Mouse (Mus musculus): ENCODE results near the gene Ndufb5. TPM values are rescaled to one million over a fixed set of nuclear protein-coding genes. Genes with fewer than 3 reads are reported as not detected.
"Not testable (repeated sequence)": the region's sequence is repeated elsewhere in the genome, so short reads cannot be mapped to it uniquely, and the experiment has no call there.

Ndufb5 gene
- 281 and 302 TPM in 2 replicates for polyA plus RNA-seq (2016; fragmentation: Nextera tagmentation; extraction: Ambion mirVana)

DNA sequence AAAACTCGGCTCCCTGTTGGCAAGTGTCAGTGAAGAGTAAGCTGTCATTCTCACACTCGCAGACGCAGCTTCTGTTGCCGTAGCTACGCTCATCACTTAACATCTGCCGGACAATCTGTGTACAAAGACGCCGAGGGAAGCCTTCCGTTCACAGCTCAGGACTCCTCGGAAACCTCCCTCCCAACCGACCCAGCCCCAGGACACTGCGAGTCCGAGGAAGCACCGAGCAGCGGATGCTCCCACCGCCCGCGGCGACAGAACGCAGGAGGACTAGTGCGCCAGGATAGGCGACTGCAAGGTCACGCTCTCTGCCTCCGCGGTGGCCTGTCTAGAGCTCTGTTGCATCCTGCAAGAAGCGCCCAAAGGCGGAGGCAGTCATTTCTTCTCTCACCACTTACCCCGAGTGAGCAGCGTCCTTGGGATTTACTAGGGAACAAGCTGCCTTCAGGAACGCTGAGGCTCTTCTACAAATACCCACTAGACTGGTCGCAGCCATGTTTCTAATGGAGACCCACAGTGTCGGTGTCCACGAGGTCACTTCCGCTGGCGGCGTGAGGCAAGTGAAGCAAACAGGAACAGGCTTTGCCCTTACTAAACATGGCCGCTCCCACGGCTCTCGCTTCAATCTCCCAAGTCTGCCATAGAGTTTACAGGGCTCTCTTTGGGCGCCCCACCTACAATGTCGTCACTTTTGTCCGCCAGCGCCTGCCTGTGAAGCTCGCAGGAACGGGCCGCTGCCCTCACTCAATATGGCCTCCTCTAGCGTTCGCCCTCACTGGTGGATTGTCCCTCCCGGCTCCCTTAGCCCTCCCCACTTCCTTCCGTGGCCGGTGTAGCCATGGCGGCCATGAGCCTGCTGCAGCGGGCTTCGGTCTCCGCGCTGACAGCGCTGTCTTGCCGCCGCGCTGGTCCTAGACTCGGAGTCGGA is at the start of gene Ndufb5:
Ndufb5 (plus strand) TSS at position 747 of the 928 bp plus-strand sequence.
- Histone ChIP-seq H3K4me3 (peak within 1 kb of the TSS; percentile 76), H3K27me3 (ENCODE audit: insufficient read depth, poor library complexity, severe bottlenecking) (no peaks in the 10 kb centered on the region), H3K27ac (peak within 1 kb of the TSS; percentile 88), H3K9me3 (no peaks in the 10 kb centered on the region), H3K36me3 (peaks cover 41% of the 10 kb centered on the region), H3K4me1 (replicated peaks) (peaks cover 23% of the 10 kb centered on the region)
- peak; percentile 98 for DNase-seq (ENCODE audit: low spot score)
- under 1% methylated on average over 62 of the region's 62 CpGs for WGBS

DNA sequence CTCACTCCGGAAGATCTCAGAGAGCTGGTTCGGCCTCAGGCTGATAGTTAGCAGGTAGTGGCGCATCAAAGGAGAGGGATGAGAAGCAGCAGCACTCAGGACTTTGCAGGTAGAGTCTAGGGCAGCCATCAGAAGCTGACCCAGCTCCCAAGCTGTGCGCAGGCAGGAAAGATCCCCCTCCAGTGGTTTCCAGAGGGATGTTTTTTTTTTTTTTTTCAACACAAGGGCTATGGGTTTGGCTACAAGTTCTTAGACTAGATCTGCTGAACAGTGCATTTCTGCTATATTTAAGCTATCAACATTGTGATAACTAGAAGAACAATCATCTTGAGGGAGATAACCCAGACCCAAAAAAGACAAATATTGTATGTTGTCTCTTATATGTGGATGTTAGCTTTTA is 49.6 kb upstream of the Ndufb5 start:
- no peaks in the 10 kb centered on the region for H3K9me3 ChIP-seq
- H3K27me3 ChIP-seq (ENCODE audit: insufficient read depth, poor library complexity, severe bottlenecking): no peaks in the 10 kb centered on the region
- H3K27ac ChIP-seq: no peak overlapping the region
- no peak overlapping the region for H3K4me3 ChIP-seq
- no peak for DNase-seq (ENCODE audit: low spot score)
- no peaks in the 10 kb centered on the region for H3K4me1 ChIP-seq (replicated peaks)
- H3K36me3 ChIP-seq: no peaks in the 10 kb centered on the region
- WGBS: 73% methylated on average over 4 of the region's 4 CpGs

DNA sequence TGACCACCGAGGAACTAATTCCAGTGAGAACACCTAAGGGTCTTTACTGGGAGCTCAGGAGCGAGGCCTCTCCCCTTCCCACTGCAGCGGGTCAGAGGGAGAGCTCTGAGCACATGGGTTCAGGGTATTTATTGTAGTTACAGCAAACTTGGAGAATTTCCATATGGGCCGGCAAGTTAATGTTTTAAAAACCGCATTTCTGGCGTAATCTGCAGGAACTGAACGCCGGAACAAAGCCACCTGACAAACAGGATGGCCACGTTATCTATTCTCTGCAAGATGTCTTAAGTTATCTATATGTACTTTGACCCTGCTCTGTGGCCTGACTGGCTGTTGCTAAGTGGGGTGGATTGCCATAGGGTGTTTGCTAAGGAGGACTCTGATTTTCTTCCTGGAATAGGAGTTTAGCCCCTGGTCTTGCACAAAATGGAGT is 47.2 kb upstream of the Ndufb5 start:
- Histone ChIP-seq H3K27ac (no peak overlapping the region), H3K4me1 (replicated peaks) (0 out of 2 replicates have a peak, but pooled peaks cover 7% of the 10 kb centered on the region), H3K36me3 (no peaks in the 10 kb centered on the region), H3K27me3 (ENCODE audit: insufficient read depth, poor library complexity, severe bottlenecking) (no peaks in the 10 kb centered on the region), H3K4me3 (no peak overlapping the region), H3K9me3 (no peaks in the 10 kb centered on the region)
- no peak for DNase-seq (ENCODE audit: low spot score)
- WGBS: 89% methylated on average over 9 of the region's 9 CpGs

DNA sequence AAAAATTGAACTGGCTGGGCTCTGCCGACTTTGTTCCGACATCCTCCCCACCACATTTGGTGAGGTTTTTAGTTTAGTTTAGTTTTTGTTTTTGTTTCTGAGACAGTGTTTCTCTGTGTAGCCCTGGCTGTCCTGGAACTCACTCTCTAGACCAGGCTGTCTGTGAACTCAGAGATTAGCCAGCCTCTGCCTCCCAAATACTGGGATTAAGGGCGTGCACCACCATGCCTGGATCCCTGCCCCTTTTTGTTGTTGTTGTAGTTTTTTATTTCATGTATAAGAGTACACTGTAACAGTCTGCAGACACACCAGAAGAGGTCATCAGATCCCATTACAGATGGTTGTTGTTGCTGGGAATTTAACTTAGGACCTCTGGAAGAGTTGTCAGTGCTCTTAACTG is 46.8 kb upstream of the Ndufb5 start:
- WGBS: 81% methylated on average over 3 of the region's 3 CpGs
- Histone ChIP-seq H3K27me3 (ENCODE audit: insufficient read depth, poor library complexity, severe bottlenecking) (no peaks in the 10 kb centered on the region), H3K27ac (no peak overlapping the region), H3K4me1 (replicated peaks) (0 out of 2 replicates have a peak, but pooled peaks cover 7% of the 10 kb centered on the region), H3K36me3 (no peaks in the 10 kb centered on the region), H3K9me3 (no peaks in the 10 kb centered on the region), H3K4me3 (no peak overlapping the region)
- no peak for DNase-seq (ENCODE audit: low spot score)

DNA sequence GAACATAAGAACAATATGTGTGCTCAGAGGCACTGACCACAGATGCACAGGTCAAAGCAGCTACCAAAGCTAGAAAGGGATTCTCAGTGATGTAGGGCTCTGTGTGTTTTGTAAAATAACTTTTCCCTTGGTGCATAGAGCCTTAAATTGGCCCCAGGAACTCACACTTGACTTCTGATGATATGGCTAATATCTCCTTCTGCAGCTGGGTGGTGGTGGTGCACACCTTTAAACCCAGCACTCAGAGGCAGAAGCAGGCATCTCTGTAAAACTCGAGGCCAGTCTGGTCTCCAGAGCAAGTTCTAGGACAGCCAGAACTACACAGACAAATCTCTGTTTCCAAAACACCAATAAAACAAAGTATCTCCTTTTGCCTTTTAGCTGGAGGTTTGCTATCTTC is 45.9 kb upstream of the Ndufb5 start:
- DNase-seq (ENCODE audit: low spot score): no peak
- H3K4me1 ChIP-seq (replicated peaks): 0 out of 2 replicates have a peak, but pooled peaks cover 7% of the 10 kb centered on the region
- WGBS: 56% methylated on average over 1 of the region's 1 CpGs

DNA sequence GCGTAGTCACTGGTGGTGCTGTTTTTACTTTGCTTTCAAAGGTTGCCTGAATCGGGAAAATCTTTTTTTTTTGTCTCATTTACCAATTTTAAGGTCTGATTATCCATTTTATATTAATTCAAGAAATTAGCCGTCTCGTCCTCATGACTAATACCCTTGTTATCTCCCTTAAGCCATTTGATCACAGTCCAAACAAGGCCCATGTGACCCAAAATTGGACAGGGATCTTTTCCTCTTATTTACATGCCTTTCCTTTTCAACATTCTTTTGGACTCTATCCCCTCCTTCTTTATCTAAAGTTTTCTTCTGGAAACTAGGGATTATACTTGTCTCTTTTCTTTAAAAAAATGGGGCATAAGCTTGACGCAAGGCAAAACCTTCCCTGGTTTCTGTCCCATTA is 44.9 kb upstream of the Ndufb5 start:
- Histone ChIP-seq H3K9me3 (no peaks in the 10 kb centered on the region), H3K27ac (no peak overlapping the region), H3K4me1 (replicated peaks) (0 out of 2 replicates have a peak, but pooled peaks cover 7% of the 10 kb centered on the region), H3K27me3 (ENCODE audit: insufficient read depth, poor library complexity, severe bottlenecking) (no peaks in the 10 kb centered on the region), H3K36me3 (no peaks in the 10 kb centered on the region), H3K4me3 (no peak overlapping the region)
- WGBS: 87% methylated on average over 5 of the region's 5 CpGs
- no peak for DNase-seq (ENCODE audit: low spot score)

More for the DNA sequence above, 45.9 kb upstream of the Ndufb5 start:
- Histone ChIP-seq H3K9me3 (no peaks in the 10 kb centered on the region), H3K27me3 (ENCODE audit: insufficient read depth, poor library complexity, severe bottlenecking) (no peaks in the 10 kb centered on the region), H3K27ac (no peak overlapping the region), H3K4me3 (no peak overlapping the region), H3K36me3 (no peaks in the 10 kb centered on the region)

DNA sequence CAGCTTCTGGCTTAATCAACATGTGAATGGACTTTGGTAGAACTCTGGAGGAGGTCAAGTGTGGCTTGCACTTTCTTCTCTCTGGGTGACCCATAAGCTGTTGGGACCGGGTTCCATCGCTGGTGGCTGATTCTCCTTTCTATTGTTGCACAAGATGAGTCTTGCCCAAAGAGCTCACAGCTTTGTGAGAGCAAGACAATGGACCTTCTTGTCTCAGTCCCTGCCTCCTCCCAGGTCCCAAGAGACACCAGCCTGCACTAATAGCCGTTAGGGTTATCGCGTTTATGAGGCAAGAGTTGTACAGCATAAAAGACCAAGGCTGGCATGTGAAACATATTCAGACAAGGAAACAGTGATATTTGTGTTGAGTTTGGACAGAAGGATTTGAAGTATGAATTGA is 42.6 kb upstream of the Ndufb5 start:
- DNase-seq (ENCODE audit: low spot score): no peak
- Histone ChIP-seq H3K4me1 (replicated peaks) (0 out of 2 replicates have a peak, but pooled peaks cover 7% of the 10 kb centered on the region), H3K4me3 (no peak overlapping the region), H3K9me3 (no peaks in the 10 kb centered on the region), H3K27me3 (ENCODE audit: insufficient read depth, poor library complexity, severe bottlenecking) (no peaks in the 10 kb centered on the region), H3K27ac (no peak overlapping the region), H3K36me3 (no peaks in the 10 kb centered on the region)
- 40% methylated on average over 5 of the region's 5 CpGs for WGBS

DNA sequence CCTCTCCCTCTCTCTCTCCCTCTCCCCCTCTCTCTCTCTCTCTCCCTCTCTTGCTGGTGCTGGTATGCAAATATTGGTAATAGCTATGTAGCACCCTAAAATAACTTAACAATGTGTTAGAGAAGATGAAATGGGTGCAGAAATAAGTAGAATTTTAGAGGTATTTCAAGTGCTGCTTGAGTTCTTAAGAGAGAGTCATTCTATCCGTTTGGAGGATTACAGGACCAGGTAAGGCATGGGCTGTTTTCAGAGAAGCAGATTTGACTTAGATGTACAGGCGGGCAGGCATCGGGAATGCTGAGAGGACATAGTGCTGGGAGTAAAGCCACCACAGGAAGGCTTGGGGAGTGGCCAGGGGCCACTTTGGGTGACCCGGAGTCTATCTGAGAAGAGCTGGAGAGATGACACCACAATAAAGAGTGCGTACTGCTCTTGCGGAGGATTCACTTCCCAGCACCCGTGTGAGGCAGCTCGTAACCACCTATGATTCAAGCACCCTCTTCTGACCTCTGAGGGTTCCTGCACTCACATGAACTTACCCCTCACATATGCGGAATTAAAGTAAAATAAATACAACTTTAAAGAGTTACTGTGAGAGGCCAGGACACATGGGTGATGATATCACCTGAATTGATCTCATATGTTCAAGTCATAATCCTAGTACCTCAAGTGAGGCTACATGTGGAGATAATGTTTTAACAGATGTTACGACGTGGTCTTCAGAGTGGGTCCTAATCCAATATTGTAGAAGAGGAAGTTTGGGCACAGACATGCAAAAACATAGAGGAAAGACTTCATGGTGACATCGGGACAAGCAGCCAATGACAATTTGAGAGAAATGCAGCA is 41.8 kb upstream of the Ndufb5 start:
- DNase-seq (ENCODE audit: low spot score): no peak
- H3K36me3 ChIP-seq: no peaks in the 10 kb centered on the region
- H3K4me1 ChIP-seq (replicated peaks): 0 out of 2 replicates have a peak, but pooled peaks cover 7% of the 10 kb centered on the region
- no peaks in the 10 kb centered on the region for H3K27me3 ChIP-seq (ENCODE audit: insufficient read depth, poor library complexity, severe bottlenecking)
- no peaks in the 10 kb centered on the region for H3K9me3 ChIP-seq
- 82% methylated on average over 12 of the region's 12 CpGs for WGBS
- no peak overlapping the region for H3K27ac ChIP-seq
- H3K4me3 ChIP-seq: no peak overlapping the region

DNA sequence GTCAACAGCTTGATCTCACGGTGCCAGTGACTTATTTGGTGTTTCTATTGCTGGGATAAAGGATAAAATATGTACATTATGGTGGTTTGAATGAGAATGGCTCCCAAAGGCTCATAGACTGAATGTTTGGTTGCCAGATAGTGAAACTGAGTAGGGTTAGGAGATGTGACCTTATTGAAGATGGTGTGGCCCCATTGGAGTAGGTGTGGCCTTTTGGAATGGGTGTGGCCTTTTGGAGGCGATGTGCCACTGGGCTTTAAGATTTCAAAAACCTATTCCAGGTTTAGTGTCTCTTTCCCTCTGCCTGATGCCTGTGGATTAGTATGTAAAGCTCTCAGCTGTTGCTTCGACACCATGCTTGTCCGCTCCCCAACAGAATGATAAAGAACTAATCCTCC is 41.2 kb upstream of the Ndufb5 start:
- H3K4me1 ChIP-seq (replicated peaks): 0 out of 2 replicates have a peak, but pooled peaks cover 7% of the 10 kb centered on the region
- H3K4me3 ChIP-seq: no peak overlapping the region
- H3K36me3 ChIP-seq: no peaks in the 10 kb centered on the region
- no peaks in the 10 kb centered on the region for H3K27me3 ChIP-seq (ENCODE audit: insufficient read depth, poor library complexity, severe bottlenecking)
- DNase-seq (ENCODE audit: low spot score): no peak
- no peak overlapping the region for H3K27ac ChIP-seq
- 81% methylated on average over 4 of the region's 4 CpGs for WGBS
- H3K9me3 ChIP-seq: no peaks in the 10 kb centered on the region

DNA sequence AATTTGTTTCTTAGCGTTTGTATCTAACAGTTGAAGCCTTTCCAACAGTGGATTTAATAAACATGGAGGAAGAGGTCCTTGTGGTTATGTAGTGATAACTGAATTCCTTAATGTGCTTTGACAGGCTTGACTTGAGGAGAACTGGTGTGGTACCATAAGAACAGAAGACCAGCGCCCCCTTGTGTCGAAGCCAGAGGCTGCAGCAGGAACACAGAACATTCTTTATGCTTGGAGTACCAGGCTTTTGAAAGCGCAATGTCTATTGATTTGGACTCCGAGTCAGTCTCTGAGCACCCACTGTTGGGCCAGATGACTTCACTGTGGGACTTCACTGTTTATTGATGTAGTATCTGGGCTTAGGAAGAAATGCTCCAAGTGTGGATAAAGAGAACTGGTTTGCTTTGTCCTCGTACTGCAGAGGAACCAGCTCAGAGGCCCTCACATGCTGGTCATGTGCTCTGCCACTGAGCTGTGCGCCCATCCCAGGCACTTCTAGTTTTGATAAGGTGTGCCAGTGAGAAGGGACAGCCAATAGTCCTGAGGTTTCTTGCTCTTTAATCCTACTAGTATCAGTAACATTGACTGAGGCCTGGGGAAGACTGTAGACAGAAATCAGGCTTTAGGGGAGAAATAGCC is 38.4 kb upstream of the Ndufb5 start:
- DNase-seq (ENCODE audit: low spot score): peak; percentile 87
- H3K4me3 ChIP-seq: no peak overlapping the region
- 42% methylated on average over 7 of the region's 7 CpGs for WGBS
- no peaks in the 10 kb centered on the region for H3K36me3 ChIP-seq
- H3K4me1 ChIP-seq (replicated peaks): 0 out of 2 replicates have a peak, but pooled peaks cover 7% of the 10 kb centered on the region
- no peaks in the 10 kb centered on the region for H3K27me3 ChIP-seq (ENCODE audit: insufficient read depth, poor library complexity, severe bottlenecking)
- H3K9me3 ChIP-seq: no peaks in the 10 kb centered on the region
- no peak overlapping the region for H3K27ac ChIP-seq

DNA sequence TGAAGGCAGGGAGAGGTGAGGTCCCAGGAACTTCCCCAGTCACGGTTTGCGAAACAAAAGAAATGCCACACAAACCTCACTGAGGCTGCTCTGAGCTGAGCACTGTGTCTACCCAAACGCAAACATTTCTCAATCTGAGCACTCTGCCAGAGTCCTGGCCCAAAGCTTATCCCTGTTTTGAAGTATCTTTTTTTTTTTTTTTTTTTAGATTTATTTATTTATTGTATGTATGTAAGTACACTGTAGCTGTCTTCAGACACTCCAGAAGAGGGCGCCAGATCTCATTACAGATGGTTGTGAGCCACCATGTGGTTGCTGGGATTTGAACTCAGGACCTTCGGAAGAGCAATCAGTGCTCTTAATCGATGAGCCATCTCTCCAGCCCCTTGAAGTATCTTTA is 32.8 kb upstream of the Ndufb5 start:
- not testable (repeated sequence) for DNase-seq (ENCODE audit: low spot score); H3K4me1 ChIP-seq (replicated peaks); H3K4me3 ChIP-seq; H3K9me3 ChIP-seq; H3K36me3 ChIP-seq; H3K27me3 ChIP-seq (ENCODE audit: insufficient read depth, poor library complexity, severe bottlenecking); H3K27ac ChIP-seq
- WGBS: 85% methylated on average over 6 of the region's 6 CpGs

DNA sequence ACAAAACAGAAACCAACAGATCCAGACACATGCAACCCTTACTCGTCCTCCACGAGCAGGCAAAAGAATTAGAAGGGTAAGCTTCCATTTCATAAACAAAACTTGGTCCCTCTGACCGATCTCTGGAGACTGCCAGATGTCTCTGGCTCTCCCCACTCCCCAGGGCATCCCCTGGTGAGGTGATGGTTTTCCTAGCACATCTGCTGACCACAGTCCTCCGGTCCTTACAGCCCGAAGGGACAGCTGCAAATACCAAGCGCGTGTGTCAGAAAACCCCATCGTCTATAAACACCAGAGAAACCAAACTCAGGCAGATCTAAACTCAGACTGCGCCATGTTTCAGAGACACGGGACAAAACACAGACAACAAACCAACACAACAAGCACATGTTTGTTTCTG is 32.2 kb upstream of the Ndufb5 start:
- not testable (repeated sequence) for DNase-seq (ENCODE audit: low spot score); H3K4me3 ChIP-seq; H3K27ac ChIP-seq; H3K9me3 ChIP-seq; H3K36me3 ChIP-seq; H3K4me1 ChIP-seq (replicated peaks); H3K27me3 ChIP-seq (ENCODE audit: insufficient read depth, poor library complexity, severe bottlenecking)
- 90% methylated on average over 10 of the region's 10 CpGs for WGBS
